Mouse (Mus musculus): ENCODE results near the gene Homer1. TPM values are rescaled to one million over a fixed set of nuclear protein-coding genes. Genes with fewer than 3 reads are reported as not detected.

Homer1 gene
- 10 to 100 TPM; 17.7 to 19.2 TPM for total RNA-seq (2023)

GRCm38 (mm10) chr13:93299316-93299715, at the start of gene Homer1:
Gene Homer1 (plus strand): TSS chr13:93299635.

Other genes starting within 250 kb of the Homer1 start
- gene Cmya5, start 154.9 kb upstream of the Homer1 start, total RNA-seq (2023): under 1 TPM; 0.15 to 0.21 TPM
- gene Tent2, start 107.2 kb upstream of the Homer1 start, total RNA-seq (2023): 10 to 100 TPM; 75.9 to 78.6 TPM
- 10 to 100 TPM; 78.3 to 89.4 TPM for gene Jmy, start 200.2 kb downstream of the Homer1 start, total RNA-seq (2023)

Data from T-cell, adult 66 days (primary cell).